Mouse (Mus musculus): ENCODE measurements around the gene Nek2. TPM values are rescaled to one million over a fixed set of nuclear protein-coding genes. Genes with fewer than 3 reads are reported as not detected.

Nek2 gene
- polyA plus RNA-seq, 1 experiment: not detected

GRCm38 (mm10) chr1:191880921-191881609 lies 59.8 kb downstream of the Nek2 start:
- TF ChIP-seq POLR2A (IDR thresholded peaks at IDR 0.05; ENCODE audit: insufficient read depth, low read depth, low read length) (no peak), CTCF (IDR thresholded peaks at IDR 0.05; ENCODE audit: insufficient read depth, low read depth, low read length) (no peak)
- peaks cover 8% of the 10 kb centered on the region; the same call in 1 of the 2 replicates for H3K4me1 ChIP-seq (ENCODE audit: control insufficient read depth, insufficient read depth, low read length)
- no peak overlapping the region for H3K27ac ChIP-seq (ENCODE audit: insufficient read depth, low read depth, low read length)
- no peak overlapping the region for H3K4me3 ChIP-seq (ENCODE audit: insufficient read depth, low read depth, low read length)
- 58% methylated on average over 8 of the region's 8 CpGs for WGBS

DNA sequence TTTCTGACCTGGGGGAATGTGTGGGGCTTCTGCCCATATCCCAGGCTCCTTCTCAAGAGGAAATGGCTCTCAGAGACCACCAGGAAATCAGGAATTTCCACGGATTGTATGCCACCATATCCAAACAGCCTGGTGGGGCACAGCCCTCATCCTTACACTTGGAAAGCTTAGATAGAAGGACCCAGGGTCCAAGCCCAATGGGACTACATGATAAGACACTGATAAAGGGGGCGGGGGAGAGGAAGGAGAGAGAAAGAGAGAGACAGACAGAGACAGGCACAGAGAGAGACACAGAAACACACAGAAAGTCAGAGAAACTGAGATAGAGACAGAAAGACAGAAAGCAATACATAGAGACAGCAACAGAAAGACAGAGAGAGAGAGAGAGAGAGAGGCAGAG lies 60.4 kb downstream of the Nek2 start:
- 88% methylated on average over 2 of the region's 2 CpGs for WGBS
- no peak overlapping the region for H3K4me3 ChIP-seq (ENCODE audit: insufficient read depth, low read depth, low read length)
- TF ChIP-seq POLR2A (IDR thresholded peaks at IDR 0.05; ENCODE audit: insufficient read depth, low read depth, low read length): no peak
- H3K27ac ChIP-seq (ENCODE audit: insufficient read depth, low read depth, low read length): no peak overlapping the region
- peaks cover 8% of the 10 kb centered on the region; the same call in 1 of the 2 replicates for H3K4me1 ChIP-seq (ENCODE audit: control insufficient read depth, insufficient read depth, low read length)

Other genes starting within 250 kb of the Nek2 start
- gene Dtl, start 245.9 kb upstream of the Nek2 start, polyA plus RNA-seq (2012; ENCODE audit: insufficient read depth, insufficient read length, low replicate concordance, missing spikeins): not detected in 2 replicates
- not detected in 2 replicates for gene Ints7, start 245.8 kb upstream of the Nek2 start, polyA plus RNA-seq (2012; ENCODE audit: insufficient read depth, insufficient read length, low replicate concordance, missing spikeins)
- 41.9 TPM in 1 of 2 replicates, not detected in the other for gene Lpgat1, start 103.6 kb upstream of the Nek2 start, polyA plus RNA-seq (2012; ENCODE audit: insufficient read depth, insufficient read length, low replicate concordance, missing spikeins)
- not detected in 2 replicates for gene Slc30a1, start 85.3 kb downstream of the Nek2 start, polyA plus RNA-seq (2012; ENCODE audit: insufficient read depth, insufficient read length, low replicate concordance, missing spikeins)
- gene Rd3, start 155.9 kb downstream of the Nek2 start, polyA plus RNA-seq (2012; ENCODE audit: insufficient read depth, insufficient read length, low replicate concordance, missing spikeins): not detected in 2 replicates

Data from olfactory bulb, adult 2 months (tissue).